Mouse (Mus musculus): ENCODE results near the gene Csf2rb. TPM values are rescaled to one million over a fixed set of nuclear protein-coding genes. Genes with fewer than 3 reads are reported as not detected.
"Not testable (repeated sequence)": the region's sequence is repeated elsewhere in the genome, so short reads cannot be mapped to it uniquely, and the experiment has no call there.

Csf2rb gene
- polyA plus RNA-seq, 1 experiment from 2014 or later, result 2.3 TPM

- Histone ChIP-seq H3K27me3 (ENCODE audit: control insufficient read depth, insufficient read depth, low read length) (no peaks in the 10 kb centered on the region), H3K4me1 (ENCODE audit: control insufficient read depth, insufficient read depth, low read length) (no peaks in the 10 kb centered on the region), H3K36me3 (ENCODE audit: control insufficient read depth, insufficient read depth) (no peaks in the 10 kb centered on the region), H3K9me3 (replicated peaks; ENCODE audit: control insufficient read depth, low read length) (no peaks in the 10 kb centered on the region), H3K4me2 (ENCODE audit: low read depth, low read length) (no peak overlapping the region), H3K27ac (ENCODE audit: low read length) (no peak overlapping the region), H3K4me3 (ENCODE audit: low read length) (no peak overlapping the region), H3K9ac (ENCODE audit: low read length) (no peak overlapping the region)
- no peak for ATAC-seq (replicated peaks; ENCODE audit: extremely low read depth, insufficient read depth, low FRiP score)
- WGBS, result 92% methylated on average over 4 of the region's 4 CpGs
Measured at GRCm38 (mm10) chr15:78302718-78303117, 22.8 kb upstream of the Csf2rb start.

- H3K4me2 ChIP-seq (ENCODE audit: low read depth, low read length), result no peak overlapping the region
- H3K9ac ChIP-seq (ENCODE audit: low read length), result no peak overlapping the region
- WGBS, result 86% methylated on average over 6 of the region's 6 CpGs
- H3K27ac ChIP-seq (ENCODE audit: low read length), result no peak overlapping the region
- no peaks in the 10 kb centered on the region for H3K36me3 ChIP-seq (ENCODE audit: control insufficient read depth, insufficient read depth)
- no peak overlapping the region for H3K4me3 ChIP-seq (ENCODE audit: low read length)
- no peaks in the 10 kb centered on the region for H3K27me3 ChIP-seq (ENCODE audit: control insufficient read depth, insufficient read depth, low read length)
- no peaks in the 10 kb centered on the region for H3K9me3 ChIP-seq (replicated peaks; ENCODE audit: control insufficient read depth, low read length)
- no peaks in the 10 kb centered on the region for H3K4me1 ChIP-seq (ENCODE audit: control insufficient read depth, insufficient read depth, low read length)
- ATAC-seq (replicated peaks; ENCODE audit: extremely low read depth, insufficient read depth, low FRiP score), result no peak
Measured at GRCm38 (mm10) chr15:78303665-78304233, 21.8 kb upstream of the Csf2rb start.

- Histone ChIP-seq H3K9ac (ENCODE audit: low read length) (no peak within 1 kb of the TSS), H3K9me3 (replicated peaks; ENCODE audit: control insufficient read depth, low read length) (no peaks in the 10 kb centered on the region), H3K27me3 (ENCODE audit: control insufficient read depth, insufficient read depth, low read length) (no peaks in the 10 kb centered on the region), H3K36me3 (ENCODE audit: control insufficient read depth, insufficient read depth) (no peaks in the 10 kb centered on the region), H3K4me1 (ENCODE audit: control insufficient read depth, insufficient read depth, low read length) (peaks cover 2% of the 10 kb centered on the region; the same call in 1 of the 2 replicates), H3K4me3 (ENCODE audit: low read length) (no peak within 1 kb of the TSS), H3K4me2 (ENCODE audit: low read depth, low read length) (no peak within 1 kb of the TSS), H3K27ac (ENCODE audit: low read length) (no peak within 1 kb of the TSS)
- ATAC-seq (replicated peaks; ENCODE audit: extremely low read depth, insufficient read depth, low FRiP score), result no peak
- WGBS, result 61% methylated on average over 10 of the region's 10 CpGs
Measured at GRCm38 (mm10) chr15:78305341-78305933, 20.1 kb upstream of the Csf2rb start, which contains the start of gene Csf2rb2. Gene Csf2rb2 (minus strand): TSS chr15:78305721.

GRCm38 (mm10) chr15:78309865-78310264 lies 15.7 kb upstream of the Csf2rb start:
- no peak overlapping the region for H3K4me2 ChIP-seq (ENCODE audit: low read depth, low read length)

GRCm38 (mm10) chr15:78310971-78311370 lies 14.6 kb upstream of the Csf2rb start:
- Histone ChIP-seq H3K4me3 (ENCODE audit: low read length) (no peak overlapping the region), H3K4me2 (ENCODE audit: low read depth, low read length) (no peak overlapping the region), H3K27ac (ENCODE audit: low read length) (no peak overlapping the region), H3K9ac (ENCODE audit: low read length) (no peak overlapping the region), H3K9me3 (replicated peaks; ENCODE audit: control insufficient read depth, low read length) (no peaks in the 10 kb centered on the region), H3K27me3 (ENCODE audit: control insufficient read depth, insufficient read depth, low read length) (no peaks in the 10 kb centered on the region), H3K4me1 (ENCODE audit: control insufficient read depth, insufficient read depth, low read length) (peaks cover 2% of the 10 kb centered on the region; the same call in 1 of the 2 replicates), H3K36me3 (ENCODE audit: control insufficient read depth, insufficient read depth) (no peaks in the 10 kb centered on the region)
- no peak for ATAC-seq (replicated peaks; ENCODE audit: extremely low read depth, insufficient read depth, low FRiP score)
- 70% methylated on average over 4 of the region's 4 CpGs for WGBS

More at GRCm38 (mm10) chr15:78309865-78310264, 15.7 kb upstream of the Csf2rb start:
- Histone ChIP-seq H3K27ac (ENCODE audit: low read length) (no peak overlapping the region), H3K4me3 (ENCODE audit: low read length) (no peak overlapping the region), H3K4me1 (ENCODE audit: control insufficient read depth, insufficient read depth, low read length) (peaks cover 2% of the 10 kb centered on the region; the same call in 1 of the 2 replicates), H3K9ac (ENCODE audit: low read length) (no peak overlapping the region), H3K27me3 (ENCODE audit: control insufficient read depth, insufficient read depth, low read length) (no peaks in the 10 kb centered on the region), H3K9me3 (replicated peaks; ENCODE audit: control insufficient read depth, low read length) (no peaks in the 10 kb centered on the region), H3K36me3 (ENCODE audit: control insufficient read depth, insufficient read depth) (no peaks in the 10 kb centered on the region)
- ATAC-seq (replicated peaks; ENCODE audit: extremely low read depth, insufficient read depth, low FRiP score), result no peak
- 15% methylated on average over 5 of the region's 5 CpGs for WGBS

- not testable (repeated sequence) for H3K4me3 ChIP-seq (ENCODE audit: low read length); H3K27me3 ChIP-seq (ENCODE audit: control insufficient read depth, insufficient read depth, low read length); H3K4me1 ChIP-seq (ENCODE audit: control insufficient read depth, insufficient read depth, low read length); H3K9ac ChIP-seq (ENCODE audit: low read length); H3K4me2 ChIP-seq (ENCODE audit: low read depth, low read length); H3K9me3 ChIP-seq (replicated peaks; ENCODE audit: control insufficient read depth, low read length); H3K36me3 ChIP-seq (ENCODE audit: control insufficient read depth, insufficient read depth); H3K27ac ChIP-seq (ENCODE audit: low read length); ATAC-seq (replicated peaks; ENCODE audit: extremely low read depth, insufficient read depth, low FRiP score)
- 42% methylated on average over 4 of the region's 4 CpGs for WGBS
Measured at GRCm38 (mm10) chr15:78312421-78313233, 12.9 kb upstream of the Csf2rb start.

GRCm38 (mm10) chr15:78313659-78314058 lies 11.9 kb upstream of the Csf2rb start:
- 55% methylated on average over 5 of the region's 5 CpGs for WGBS
- not testable (repeated sequence) for H3K4me1 ChIP-seq (ENCODE audit: control insufficient read depth, insufficient read depth, low read length); H3K27me3 ChIP-seq (ENCODE audit: control insufficient read depth, insufficient read depth, low read length); H3K36me3 ChIP-seq (ENCODE audit: control insufficient read depth, insufficient read depth); ATAC-seq (replicated peaks; ENCODE audit: extremely low read depth, insufficient read depth, low FRiP score); H3K4me3 ChIP-seq (ENCODE audit: low read length); H3K9me3 ChIP-seq (replicated peaks; ENCODE audit: control insufficient read depth, low read length); H3K9ac ChIP-seq (ENCODE audit: low read length); H3K4me2 ChIP-seq (ENCODE audit: low read depth, low read length); H3K27ac ChIP-seq (ENCODE audit: low read length)

- not testable (repeated sequence) for H3K9me3 ChIP-seq (replicated peaks; ENCODE audit: control insufficient read depth, low read length); H3K36me3 ChIP-seq (ENCODE audit: control insufficient read depth, insufficient read depth); H3K4me2 ChIP-seq (ENCODE audit: low read depth, low read length); H3K4me1 ChIP-seq (ENCODE audit: control insufficient read depth, insufficient read depth, low read length); H3K27ac ChIP-seq (ENCODE audit: low read length); H3K4me3 ChIP-seq (ENCODE audit: low read length); H3K27me3 ChIP-seq (ENCODE audit: control insufficient read depth, insufficient read depth, low read length); H3K9ac ChIP-seq (ENCODE audit: low read length); ATAC-seq (replicated peaks; ENCODE audit: extremely low read depth, insufficient read depth, low FRiP score)
- WGBS, result 46% methylated on average over 2 of the region's 2 CpGs
Measured at GRCm38 (mm10) chr15:78318338-78319171, 7.0 kb upstream of the Csf2rb start.

Measured in heart, embryonic 16.5 days (tissue).